Mouse (Mus musculus): ENCODE measurements around the gene Clic4. TPM values are rescaled to one million over a fixed set of nuclear protein-coding genes. Genes with fewer than 3 reads are reported as not detected.
A peak's percentile ranks its signal among the peaks of the same experiment; 100 is the strongest.

Gene Clic4
- total RNA-seq, 2 experiments from 2014 or later: 16.9 to 33.9 TPM

DNA sequence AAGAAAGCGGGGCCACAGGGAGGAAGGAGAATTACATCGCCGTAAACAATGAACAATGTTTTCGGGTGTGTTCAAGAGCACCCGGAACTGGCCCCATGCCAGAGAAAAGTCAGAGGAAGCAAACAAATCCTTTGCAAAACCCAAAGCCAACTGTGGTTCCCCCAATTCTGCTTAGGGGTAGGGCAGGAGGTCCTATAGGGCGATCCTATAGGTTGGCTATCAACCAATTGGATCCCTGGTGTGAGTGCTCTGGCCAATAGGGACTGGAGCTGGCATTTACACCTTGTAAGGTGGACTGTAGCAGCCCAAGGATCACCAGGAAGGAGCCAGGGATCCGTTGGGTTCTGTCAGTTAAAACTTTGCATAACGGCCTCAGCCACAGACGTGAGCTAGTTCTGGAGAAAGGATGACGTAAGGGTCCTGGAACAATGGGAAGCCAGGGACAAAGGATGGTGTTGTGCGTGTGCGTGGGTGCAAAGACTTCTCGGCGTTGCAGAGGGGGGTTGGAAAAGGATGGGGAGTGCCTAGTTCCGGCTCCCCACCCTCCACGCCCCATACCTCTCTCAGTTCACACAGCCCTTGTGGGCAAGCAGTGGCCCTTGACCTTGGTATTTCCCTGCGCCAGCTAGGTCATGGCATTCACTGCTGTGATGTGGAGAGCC, 34.5 kb upstream of the Clic4 start:
- intact Hi-C loops (cut with DNase I): loop anchor here (5.0 kb wide), 1 partner anchor 35 kb away; the partner anchor contains the start of gene Clic4
- peak overlapping the region; percentile 82 for H3K27ac ChIP-seq
- peak; percentile 45 for DNase-seq
- no peak for TF ChIP-seq CTCF (IDR thresholded peaks at IDR 0.05)
- H3K4me3 ChIP-seq: no peak overlapping the region

DNA sequence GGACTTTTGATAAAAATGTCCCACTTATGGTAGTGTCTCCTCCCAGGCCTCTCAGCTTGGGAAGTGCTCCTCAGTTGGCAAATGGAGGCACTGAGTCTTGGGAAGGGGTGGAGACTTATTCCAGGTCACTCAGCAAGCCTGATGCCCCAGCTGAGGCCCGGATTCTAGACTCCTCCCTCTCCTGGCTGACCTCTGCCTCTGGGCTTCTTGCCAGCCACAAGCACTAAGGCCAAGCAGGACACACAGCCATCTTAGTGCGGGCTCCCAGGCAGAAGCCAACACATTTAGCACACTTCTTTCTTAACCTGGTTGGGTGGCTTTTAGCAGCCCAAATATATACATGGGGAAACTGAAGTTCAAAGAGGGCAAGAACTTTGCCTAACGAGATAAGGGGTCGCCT, 33.9 kb upstream of the Clic4 start:
- peak; percentile 86 for DNase-seq
- Histone ChIP-seq H3K4me3 (no peak overlapping the region), H3K27ac (peak overlapping the region; percentile 82)
- intact Hi-C loops (cut with DNase I): loop anchor here (5.0 kb wide), 1 partner anchor 34 kb away; the partner anchor contains the start of gene Clic4
- no peak for TF ChIP-seq CTCF (IDR thresholded peaks at IDR 0.05)

DNA sequence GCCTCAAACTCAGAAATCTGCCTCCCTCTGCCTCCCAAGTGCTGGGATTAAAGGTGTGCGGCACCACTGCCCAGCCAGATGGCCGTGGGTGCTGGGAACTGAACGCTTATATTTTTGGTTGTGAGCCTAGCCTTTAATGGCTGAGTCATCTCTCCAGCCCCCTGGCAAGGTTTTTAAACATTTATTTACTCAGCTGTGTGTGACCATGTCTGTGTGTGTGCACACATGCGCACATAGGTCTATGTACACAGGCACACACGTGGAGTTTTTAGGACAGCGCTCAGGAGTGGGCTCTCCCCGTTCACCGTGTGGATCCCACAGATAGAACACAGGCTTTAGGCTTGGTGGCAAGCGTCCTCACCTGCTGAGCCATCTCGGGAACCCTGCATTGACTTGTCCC, 29.6 kb upstream of the Clic4 start:
- intact Hi-C loops (cut with DNase I): no loop called here
- TF ChIP-seq CTCF (IDR thresholded peaks at IDR 0.05): no peak
- DNase-seq: no peak
- Histone ChIP-seq H3K4me3 (no peak overlapping the region), H3K27ac (no peak overlapping the region)

DNA sequence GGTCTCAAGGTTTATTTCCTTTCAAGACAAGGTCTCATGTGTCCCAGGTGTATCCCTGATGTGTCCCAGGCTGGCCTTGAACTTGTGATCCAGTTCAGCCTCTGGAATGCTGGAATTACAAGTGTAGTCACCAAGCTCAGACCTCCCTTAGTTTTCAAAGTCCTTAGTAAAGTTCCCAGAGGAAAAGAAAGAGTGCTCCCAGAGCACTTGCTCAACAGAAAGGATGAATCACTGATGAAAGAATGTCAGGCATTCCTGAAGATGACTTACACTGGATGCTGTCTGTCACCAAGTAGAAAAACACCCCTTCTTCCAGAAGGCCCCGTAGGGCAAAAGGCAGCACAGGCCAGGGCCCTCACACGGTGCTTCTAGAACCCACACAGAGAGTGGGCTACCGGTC, 28.6 kb upstream of the Clic4 start:
- TF ChIP-seq CTCF (IDR thresholded peaks at IDR 0.05): no peak
- peak overlapping the region; percentile 38; the same call in 1 of the 2 replicates for H3K27ac ChIP-seq
- intact Hi-C loops (cut with DNase I): no loop called here
- no peak for DNase-seq
- H3K4me3 ChIP-seq: no peak overlapping the region

DNA sequence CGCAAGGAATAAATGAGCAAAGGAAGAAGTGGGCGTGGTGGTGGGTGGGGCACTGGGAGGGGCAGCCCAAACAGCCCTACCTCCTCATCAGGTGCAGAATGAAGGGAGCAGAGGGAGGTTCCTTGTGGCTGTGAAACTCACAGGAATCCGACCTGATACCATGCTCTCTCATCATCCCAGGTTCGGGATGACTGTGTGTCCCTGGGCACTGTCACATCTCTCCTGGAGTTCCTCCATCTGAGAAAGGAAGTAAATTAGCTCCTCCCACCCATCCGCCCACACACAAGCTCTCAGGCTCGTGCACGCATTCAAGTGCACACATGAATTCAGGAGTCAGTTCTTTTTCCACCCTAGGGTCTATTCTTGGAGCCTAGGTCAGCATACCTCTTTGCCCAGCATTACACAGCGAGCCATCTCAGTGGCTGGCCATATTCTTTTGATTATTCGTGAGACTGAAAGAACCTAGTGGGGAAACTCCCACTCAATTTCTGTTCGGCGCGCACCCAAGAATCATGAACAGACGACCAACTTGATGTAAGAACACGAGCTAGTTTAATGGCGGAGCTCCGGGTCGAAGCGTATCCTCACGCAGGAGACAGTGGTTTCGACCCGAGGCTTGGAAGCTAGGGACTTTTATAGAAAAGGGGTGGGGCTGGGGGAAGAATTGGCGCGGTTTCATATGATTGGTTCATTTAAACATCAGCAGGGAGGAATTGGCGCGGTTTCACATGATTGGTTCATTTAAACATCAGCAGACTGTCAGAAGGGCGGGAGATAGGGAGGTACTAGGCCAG, 27.8 kb upstream of the Clic4 start:
- H3K4me3 ChIP-seq: no peak overlapping the region
- no peak overlapping the region for H3K27ac ChIP-seq
- TF ChIP-seq CTCF (IDR thresholded peaks at IDR 0.05): no peak
- intact Hi-C loops (cut with DNase I): no loop called here
- DNase-seq: no peak

DNA sequence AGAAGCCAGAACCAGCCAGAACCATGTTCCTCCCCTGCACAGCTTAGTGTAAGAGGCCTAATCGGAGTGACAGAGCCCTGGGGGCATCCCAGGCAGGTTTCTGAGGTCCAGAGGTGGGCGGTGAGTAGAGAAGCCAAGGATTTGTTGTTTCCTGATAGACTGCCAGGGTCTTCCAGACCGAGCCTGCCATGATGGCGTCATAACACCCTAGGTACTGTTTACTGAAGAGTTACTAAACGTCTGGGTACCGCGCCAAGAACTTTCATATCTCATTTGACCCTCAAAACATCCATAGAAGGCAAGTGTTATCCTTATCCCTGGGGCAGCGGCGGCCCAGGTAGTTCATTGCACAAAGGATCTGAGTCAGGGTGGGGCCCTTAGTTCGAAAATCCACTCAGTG, 26.1 kb upstream of the Clic4 start:
- H3K4me3 ChIP-seq: no peak overlapping the region
- intact Hi-C loops (cut with DNase I): no loop called here
- no peak for TF ChIP-seq CTCF (IDR thresholded peaks at IDR 0.05)
- peak overlapping the region; percentile 59 for H3K27ac ChIP-seq
- no peak for DNase-seq

DNA sequence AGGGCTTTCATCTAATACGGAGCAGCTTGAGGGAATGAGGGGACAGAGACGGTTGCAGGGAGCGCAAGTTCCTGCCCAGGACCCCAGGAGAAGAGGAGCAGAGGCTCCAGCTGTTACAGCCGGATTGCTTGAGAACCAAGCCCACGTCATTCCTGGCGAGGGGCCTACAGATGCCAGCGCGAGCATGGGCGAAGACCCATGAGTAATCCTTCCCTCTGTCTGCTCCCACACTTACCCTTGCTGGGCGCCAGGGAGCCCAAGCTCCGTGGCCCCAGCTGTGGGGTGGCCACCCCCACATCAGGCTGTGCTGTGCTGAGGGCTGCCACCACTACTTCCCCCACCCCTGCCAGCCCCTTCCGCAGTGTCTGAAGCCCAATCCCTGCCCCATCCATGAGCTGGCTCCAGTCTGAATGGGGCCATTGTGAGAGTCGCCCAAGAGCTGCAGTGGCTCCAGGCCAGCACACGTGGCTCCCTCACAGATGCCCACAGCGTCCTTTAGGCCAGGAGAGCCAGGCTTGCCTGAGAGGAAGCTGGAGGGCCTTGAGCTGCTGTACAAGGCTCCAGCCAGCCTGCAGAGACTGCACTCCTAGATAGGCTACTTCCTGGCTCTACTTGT, 25.4 kb upstream of the Clic4 start:
- peak; percentile 49 for DNase-seq
- intact Hi-C loops (cut with DNase I): no loop called here
- Histone ChIP-seq H3K4me3 (no peak overlapping the region), H3K27ac (peak overlapping the region; percentile 59)
- no peak for TF ChIP-seq CTCF (IDR thresholded peaks at IDR 0.05)

DNA sequence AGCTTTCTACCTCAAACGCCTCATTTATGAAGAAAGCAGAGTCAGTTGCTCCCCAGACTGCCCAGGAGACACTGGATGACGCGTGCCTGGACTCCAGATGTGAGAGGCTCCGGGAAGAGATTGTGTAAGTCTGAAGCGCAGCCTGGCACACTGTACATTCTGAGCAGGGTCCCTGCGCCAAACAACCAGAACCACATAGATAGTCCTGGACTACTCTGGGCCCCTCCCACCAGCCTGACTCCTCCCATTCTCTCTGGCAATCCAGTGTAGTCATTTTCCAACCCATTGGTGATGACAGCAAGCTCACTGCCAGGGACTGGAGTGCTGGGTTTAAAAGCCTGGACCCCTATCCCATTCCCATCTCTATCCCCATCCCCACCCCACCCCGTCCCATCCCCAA, 24.5 kb upstream of the Clic4 start:
- no peak for TF ChIP-seq CTCF (IDR thresholded peaks at IDR 0.05)
- intact Hi-C loops (cut with DNase I): no loop called here
- Histone ChIP-seq H3K4me3 (no peak overlapping the region), H3K27ac (no peak overlapping the region)
- no peak for DNase-seq

DNA sequence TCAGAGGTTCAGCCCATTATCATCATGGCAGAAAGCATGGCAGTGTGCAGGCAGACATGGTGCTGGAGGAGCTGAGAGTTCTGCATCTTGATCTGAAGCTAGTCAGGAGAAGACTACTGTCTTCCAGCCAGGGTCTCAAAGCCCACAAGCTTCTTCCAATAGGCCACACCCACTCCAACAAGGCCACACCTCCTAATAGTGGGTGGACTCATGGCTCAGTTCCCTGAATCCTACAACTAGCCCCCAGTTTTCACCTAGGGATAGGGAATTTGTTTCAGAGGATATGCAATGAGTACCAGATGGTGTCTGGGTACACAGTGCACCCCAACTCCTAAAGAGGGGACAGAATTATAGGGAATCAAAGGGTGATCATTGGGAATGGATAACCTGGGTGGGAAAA, 24.0 kb upstream of the Clic4 start:
- Histone ChIP-seq H3K27ac (no peak overlapping the region), H3K4me3 (no peak overlapping the region)
- no peak for TF ChIP-seq CTCF (IDR thresholded peaks at IDR 0.05)
- DNase-seq: no peak
- intact Hi-C loops (cut with DNase I): no loop called here

DNA sequence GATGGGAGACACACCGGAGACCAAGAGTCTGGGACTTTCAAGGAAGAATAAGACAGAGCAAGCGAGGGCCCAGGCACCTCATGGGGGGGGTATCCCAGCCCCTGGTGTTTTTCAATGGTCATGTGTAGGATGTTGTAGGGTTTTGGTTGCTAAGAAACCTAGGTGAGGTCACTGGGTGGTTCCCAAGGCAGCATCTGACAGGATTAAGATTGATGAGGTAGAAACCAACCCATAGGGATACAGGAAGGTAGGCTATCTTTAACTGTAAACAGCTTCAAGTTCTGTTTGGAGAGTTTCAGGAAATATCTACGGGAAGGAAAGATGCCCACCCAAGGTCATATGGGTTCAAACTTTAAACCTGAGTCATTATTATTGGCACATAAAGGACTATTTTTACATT, 21.2 kb upstream of the Clic4 start:
- no peak overlapping the region for H3K27ac ChIP-seq
- intact Hi-C loops (cut with DNase I): no loop called here
- no peak for TF ChIP-seq CTCF (IDR thresholded peaks at IDR 0.05)

DNA sequence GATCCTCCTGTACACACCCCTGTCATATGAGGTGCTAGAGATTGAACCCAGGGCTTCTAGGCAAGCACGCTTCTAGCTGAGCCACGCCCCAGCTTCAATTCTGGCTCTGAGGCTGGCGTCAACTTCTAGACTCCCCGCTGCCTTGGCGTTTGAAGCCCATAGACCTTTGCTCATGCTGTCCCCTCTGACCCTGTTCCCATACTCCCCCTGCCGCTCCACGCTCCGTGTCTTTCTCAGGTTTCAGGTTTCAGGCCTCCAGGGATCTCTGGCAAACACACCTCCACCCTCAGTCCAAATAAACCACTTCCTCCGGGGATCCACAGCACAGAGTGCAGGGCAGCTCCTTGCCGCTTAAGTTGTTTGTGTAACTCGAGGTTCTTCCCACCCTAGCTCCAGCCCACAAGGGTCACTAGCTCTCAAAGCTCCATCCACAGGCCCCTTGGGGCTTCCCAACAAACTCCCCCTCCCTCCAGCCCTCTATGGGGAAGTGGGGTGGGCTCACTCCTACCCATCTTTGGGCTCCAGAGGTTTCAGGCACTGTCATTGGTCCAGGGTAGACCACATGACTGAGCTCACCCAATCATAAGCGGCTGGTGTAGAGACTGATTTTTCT, 20.0 kb upstream of the Clic4 start:
- no peak for TF ChIP-seq CTCF (IDR thresholded peaks at IDR 0.05)
- peak overlapping the region; percentile 59 for H3K4me3 ChIP-seq
- DNase-seq: peak; percentile 56
- peak overlapping the region; percentile 73 for H3K27ac ChIP-seq
- intact Hi-C loops (cut with DNase I): no loop called here

More for the DNA sequence above, 21.2 kb upstream of the Clic4 start:
- H3K4me3 ChIP-seq: no peak overlapping the region
- no peak for DNase-seq

DNA sequence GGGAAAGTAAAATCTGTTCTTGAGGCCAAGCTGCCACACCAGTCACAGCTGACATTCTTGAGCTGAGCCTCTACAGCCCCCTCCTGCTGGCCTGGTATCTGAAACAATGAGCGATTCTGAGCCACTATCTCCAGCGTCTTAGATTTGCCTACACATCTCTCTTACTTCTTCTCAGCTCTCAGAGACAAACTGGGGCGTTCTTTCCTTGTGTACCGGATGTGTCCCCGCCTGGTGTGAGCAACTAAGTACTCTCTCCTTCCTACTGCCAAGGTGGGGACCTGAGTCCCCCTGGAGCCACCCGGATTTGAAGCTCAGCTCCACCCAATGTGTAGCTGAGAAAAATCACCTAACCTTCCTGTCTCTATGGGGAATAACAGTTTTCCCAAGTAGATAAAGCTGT, 19.2 kb upstream of the Clic4 start:
- intact Hi-C loops (cut with DNase I): no loop called here
- Histone ChIP-seq H3K27ac (peak overlapping the region; percentile 73), H3K4me3 (peak overlapping the region; percentile 59; the same call in 1 of the 2 replicates)
- no peak for TF ChIP-seq CTCF (IDR thresholded peaks at IDR 0.05)
- no peak for DNase-seq

DNA sequence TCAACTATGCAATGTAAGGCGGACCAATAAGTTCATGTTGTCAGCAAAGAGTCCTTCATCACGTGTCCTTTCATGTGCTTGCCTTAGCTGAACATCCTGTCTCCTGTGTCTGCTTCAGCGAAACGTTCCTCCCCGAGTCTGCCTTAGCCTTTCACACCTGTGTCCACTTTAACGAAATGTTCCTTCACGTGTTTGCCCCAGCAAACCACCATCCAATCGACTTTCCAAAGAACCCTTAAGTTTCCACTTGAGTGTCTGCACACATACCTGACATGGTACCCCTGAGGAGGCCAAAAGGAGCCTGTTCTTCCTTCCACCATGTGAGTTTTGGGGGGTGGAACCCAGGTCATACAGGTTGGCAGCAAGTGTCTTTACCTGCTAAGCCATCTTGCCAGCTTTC, 18.6 kb upstream of the Clic4 start:
- Histone ChIP-seq H3K4me3 (no peak overlapping the region), H3K27ac (no peak overlapping the region; the same call in 1 of the 2 replicates)
- no peak for DNase-seq
- intact Hi-C loops (cut with DNase I): no loop called here
- TF ChIP-seq CTCF (IDR thresholded peaks at IDR 0.05): no peak
